Mouse (Mus musculus): ENCODE data around the gene Kif1a.

GRCm38 (mm10) chr1:93130242-93130983 is 28.7 kb upstream of the Kif1a start:
- TF ChIP-seq GATA1 (IDR thresholded peaks at IDR 0.05; ENCODE audit: borderline replicate concordance, low read length): no peak
- no peak for TF ChIP-seq FLI1 (IDR thresholded peaks at IDR 0.05; ENCODE audit: low read length)

All from megakaryocyte, embryonic 14.5 days (primary cell).